Mouse (Mus musculus) large intestine, adult 2 months (tissue): ENCODE measurements around the gene E2f8. TPM values are rescaled to one million over a fixed set of nuclear protein-coding genes. Genes with fewer than 3 reads are reported as not detected.

ENCODE experiments used
- DNase-seq: peaks from one replicate; pipeline ENCODE4 v3.0.0-alpha.2; 2012; ENCODE audit warnings: low read depth, low spot score
- WGBS: fragments of 180-500 bp; shearing (Covaris S2); methylation state at CpG from one replicate; pipeline ENCODE4 v1.1.7; 2018; 5-methylcytosine and 5-hydroxymethylcytosine counted together
- polyA plus RNA-seq: library from polyadenylated mRNA; depleted of rRNA; stranded (reverse); fragments of >200 nt; gene quantifications from 2 replicates; pipeline ENCODE4 v1.2.3, GENCODE M21; 2012; rRNA removed

E2f8 gene
- polyA plus RNA-seq = 7.4 and 12.1 TPM in 2 replicates

DNA sequence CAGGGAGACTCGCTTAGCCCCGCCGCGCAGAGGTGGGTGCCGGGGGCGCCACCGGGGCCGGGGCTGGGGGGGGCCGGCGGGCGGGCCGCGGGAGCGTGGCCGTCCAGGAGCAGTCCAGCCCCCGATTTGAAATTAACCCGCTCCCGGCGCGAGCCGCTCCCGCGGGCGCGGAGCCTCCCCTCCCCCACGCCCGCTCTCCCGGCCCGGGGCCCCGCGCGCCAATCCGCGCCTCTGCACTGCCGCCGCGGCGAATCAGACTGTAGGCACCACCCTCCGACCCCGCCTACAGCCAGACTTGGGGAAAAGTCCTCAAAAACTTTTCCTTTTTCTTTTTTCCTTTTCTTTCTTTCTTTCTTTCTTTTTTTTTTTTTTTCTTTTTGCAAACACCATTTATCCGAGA, at the start of gene E2f8:
TSS of gene E2f8 (minus strand) at position 111 of the 400 bp plus-strand sequence.
- under 1% methylated on average over 37 of the region's 41 CpGs for WGBS
- no peak for DNase-seq

GRCm38 (mm10) chr7:48930399-48930798, 49.0 kb upstream of the E2f8 start:
- DNase-seq = no peak
- WGBS = 40% methylated on average over 5 of the region's 5 CpGs

DNA sequence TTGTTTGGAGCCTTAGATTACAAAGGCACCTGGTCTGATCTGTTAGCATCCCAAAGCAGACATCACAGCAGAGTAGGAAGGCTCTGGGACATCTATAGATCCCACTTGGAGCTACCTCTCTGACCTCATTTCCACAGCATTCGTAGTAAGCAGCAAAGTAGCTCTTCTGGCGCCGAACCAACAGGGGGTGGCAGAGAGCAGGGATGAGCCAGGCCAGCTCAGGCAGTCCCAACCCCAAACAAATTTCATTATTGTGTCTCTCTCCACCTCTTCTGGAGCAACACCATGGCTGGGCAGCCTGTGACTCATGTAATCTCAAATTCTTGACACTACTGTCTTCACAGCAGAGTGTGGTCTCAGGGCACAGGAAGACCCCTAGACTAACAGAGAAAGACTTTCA, 47.0 kb upstream of the E2f8 start:
- DNase-seq = no peak

DNA sequence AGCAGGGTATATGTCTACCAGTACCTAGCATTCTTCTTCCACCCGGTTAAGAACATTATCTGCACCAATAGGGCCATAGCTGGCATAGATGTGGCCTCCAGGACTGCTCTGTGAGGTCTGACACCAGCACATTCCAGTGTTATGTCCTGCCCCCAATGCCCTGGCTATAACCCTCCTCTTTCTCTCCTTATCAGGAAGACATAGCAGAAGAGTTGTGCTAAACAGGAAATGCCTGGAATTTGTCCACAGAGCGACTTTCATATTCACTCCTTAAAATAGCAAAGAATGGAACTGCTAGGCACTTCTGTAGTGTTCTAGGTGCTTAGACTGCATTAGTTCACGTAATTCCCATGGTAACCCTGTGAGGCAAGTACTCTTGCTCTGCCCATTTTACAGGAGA, 43.8 kb upstream of the E2f8 start:
- WGBS = 64% methylated on average over 3 of the region's 3 CpGs
- no peak for DNase-seq

More for the DNA sequence above, 47.0 kb upstream of the E2f8 start:
- WGBS = 14% methylated on average over 3 of the region's 3 CpGs

GRCm38 (mm10) chr7:48923620-48924019, 42.2 kb upstream of the E2f8 start:
- 66% methylated on average over 10 of the region's 10 CpGs for WGBS

GRCm38 (mm10) chr7:48918389-48918788, 37.0 kb upstream of the E2f8 start:
- WGBS = 62% methylated on average over 11 of the region's 11 CpGs
- no peak for DNase-seq

More at GRCm38 (mm10) chr7:48923620-48924019, 42.2 kb upstream of the E2f8 start:
- DNase-seq = no peak

GRCm38 (mm10) chr7:48917988-48918387, 36.6 kb upstream of the E2f8 start:
- no peak for DNase-seq
- 60% methylated on average over 5 of the region's 5 CpGs for WGBS

- DNase-seq = peak; percentile 19
- WGBS = 16% methylated on average over 5 of the region's 5 CpGs
Measured at GRCm38 (mm10) chr7:48917463-48917862, 36.1 kb upstream of the E2f8 start.

- DNase-seq = no peak
- 72% methylated on average over 12 of the region's 12 CpGs for WGBS
Measured at GRCm38 (mm10) chr7:48914630-48915506, 33.5 kb upstream of the E2f8 start.

DNA sequence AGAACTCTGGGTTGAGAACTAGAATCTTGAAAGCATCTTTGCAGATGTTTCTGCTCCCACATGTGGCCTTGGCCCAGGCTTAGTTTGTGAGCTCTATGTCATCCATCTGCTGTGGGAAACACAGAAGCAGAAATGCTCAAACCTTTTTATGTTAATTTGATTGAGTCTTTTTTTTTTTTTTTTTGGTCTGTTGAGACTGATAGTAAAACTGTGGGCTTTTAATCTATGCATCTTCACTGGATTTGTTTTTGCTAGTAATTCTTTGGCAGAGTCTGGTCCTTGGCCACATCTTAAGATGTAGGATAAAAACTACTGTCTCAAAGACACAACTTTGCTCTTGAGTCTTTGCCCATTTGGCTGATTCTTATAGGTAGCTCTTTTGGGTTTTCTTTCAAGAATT, 29.8 kb upstream of the E2f8 start:
- DNase-seq = no peak

DNA sequence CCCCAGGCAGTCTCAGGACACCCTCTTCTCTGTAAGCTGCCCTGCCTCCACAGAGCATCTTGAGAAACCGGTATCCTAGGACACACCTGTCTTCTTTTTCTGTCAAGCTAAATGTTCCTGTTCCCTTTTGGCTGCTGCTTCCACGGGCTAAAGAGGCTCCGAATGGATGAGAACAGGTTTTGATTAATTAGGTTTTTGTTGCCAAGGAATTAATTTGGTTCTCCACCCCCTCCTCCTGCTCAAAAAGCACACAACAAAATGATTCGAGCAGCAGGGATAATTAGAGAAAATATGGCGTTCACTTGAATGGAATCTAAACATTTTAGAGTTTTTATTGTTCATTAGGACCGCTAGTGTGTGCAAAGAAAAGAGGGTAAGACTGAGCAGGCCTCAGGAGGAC, 28.9 kb upstream of the E2f8 start:
- no peak for DNase-seq
- 81% methylated on average over 6 of the region's 6 CpGs for WGBS

- WGBS = 50% methylated on average over 4 of the region's 4 CpGs
- DNase-seq = no peak
Measured at GRCm38 (mm10) chr7:48909342-48909671, 27.9 kb upstream of the E2f8 start.

DNA sequence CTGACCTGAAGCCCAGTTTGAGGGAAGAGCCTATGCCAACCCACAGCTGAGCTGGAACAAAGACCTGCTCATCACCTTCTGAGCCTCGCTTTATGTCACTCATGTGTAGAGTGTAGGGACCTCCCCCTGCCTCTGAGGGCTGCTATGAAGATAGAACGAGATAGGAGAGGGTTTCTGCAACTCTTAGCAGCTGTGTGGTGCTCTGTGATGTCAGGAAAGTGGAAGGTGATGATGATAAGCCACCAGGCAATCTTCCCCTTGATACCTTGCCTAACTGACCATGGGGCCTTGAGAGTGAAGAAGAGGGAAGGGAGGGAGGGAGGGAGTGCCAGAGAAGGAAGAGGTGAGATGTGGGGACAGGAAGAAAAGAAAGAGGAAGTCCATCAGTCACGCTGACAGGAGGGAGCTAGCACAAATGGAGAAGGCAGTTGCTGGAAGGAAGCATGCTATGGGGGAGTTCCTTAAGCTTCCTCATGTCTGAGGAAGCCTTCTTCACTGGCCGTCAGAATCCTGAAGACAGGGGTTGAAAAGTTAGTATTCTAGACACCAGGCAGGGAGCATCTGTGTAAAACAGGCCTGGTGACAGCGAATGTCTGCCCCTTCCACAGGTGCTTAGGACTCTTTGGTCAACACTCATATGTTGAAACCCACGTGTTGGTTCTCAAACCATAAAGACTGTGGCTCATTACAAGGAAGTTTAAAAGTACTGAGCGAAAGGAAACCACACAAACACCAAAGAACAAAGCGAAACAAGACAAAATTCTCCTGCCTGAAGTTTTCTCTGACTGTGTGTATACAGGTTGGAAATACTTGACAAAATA, 27.3 kb upstream of the E2f8 start, which contains the start of gene Nav2:
TSS of gene Nav2 (plus strand) at position 196 of the 821 bp plus-strand sequence.
- 57% methylated on average over 8 of the region's 8 CpGs for WGBS
- DNase-seq = no peak

DNA sequence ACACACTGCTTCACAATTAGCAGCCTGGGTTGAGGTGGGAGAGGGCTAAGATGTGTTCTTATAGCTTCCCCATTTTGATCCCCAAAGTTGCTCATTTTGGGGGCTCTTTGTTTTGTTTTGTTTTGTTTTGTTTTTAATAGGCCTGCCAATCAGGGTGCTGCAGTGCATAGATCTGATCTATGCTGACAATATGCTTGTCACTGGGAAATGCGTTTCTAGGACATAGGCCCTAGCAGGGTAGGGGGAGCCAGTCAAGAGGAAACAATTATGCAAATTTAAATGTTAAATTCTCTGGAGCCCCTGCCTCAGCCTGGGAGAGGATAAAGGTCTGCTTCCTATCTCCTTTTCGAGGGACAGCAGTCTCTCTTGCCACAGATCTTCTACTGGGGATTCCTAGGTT, 21.1 kb upstream of the E2f8 start:
- no peak for DNase-seq
- 56% methylated on average over 2 of the region's 2 CpGs for WGBS

DNA sequence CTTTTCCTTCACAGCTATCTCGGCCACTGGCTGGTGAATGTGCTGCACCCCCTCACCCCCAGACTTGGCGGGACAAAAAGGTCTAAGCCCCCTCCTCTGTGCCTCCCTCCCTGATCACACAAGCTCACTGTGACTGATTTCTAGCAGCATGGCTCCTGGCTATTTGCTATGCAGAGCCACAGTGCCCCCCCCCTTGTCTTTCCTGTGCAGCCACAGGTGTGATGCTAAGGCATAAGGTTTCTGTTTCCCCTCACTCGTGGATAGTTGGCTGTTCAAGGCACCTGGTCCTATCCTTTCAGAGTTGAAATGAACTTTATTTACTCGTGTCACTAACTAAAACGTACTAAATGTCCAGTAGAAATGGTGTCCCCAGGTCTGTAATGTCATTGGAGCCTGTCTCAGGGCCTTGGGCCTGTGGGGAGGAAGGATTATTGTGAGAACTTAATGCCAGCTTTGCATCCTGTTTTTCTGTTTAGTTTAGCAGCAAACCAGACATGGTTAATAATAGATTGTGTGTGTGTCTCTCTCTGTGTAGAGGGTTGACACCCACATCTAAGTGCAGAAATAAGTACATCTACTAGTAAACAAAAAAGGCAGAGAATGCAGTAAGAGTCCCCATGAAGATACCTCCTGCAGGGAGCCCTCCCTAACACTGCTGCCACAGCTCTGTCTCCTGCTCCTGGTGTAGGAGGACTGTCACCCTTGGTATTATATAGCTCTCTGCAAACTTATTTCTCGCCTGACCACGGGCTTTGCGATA, 19.2 kb upstream of the E2f8 start:
- 65% methylated on average over 8 of the region's 8 CpGs for WGBS
- DNase-seq = no peak

DNA sequence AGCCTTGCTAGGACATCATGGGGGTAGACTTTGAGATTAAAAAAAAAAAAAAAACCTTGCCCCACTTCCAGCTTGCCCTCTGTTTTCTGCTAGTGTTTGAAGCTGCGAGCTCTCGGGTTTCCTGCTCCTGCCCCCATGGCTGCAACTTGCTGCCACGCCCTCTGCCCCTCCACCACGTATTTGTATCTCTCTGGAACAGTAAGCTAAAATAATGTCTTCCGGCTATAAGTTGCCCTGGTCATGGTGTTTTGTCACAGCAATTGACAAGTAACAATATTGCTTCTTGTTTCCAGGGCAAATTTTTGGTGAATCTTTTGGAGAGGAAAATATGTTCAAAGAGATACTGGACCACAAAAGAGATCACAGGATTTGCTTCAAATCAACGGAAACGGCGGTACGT, 17.0 kb upstream of the E2f8 start:
- WGBS = 60% methylated on average over 9 of the region's 9 CpGs
- no peak for DNase-seq

GRCm38 (mm10) chr7:48897539-48898163, 16.3 kb upstream of the E2f8 start:
- no peak for DNase-seq
- WGBS = 73% methylated on average over 24 of the region's 24 CpGs

- DNase-seq = no peak
- 76% methylated on average over 4 of the region's 4 CpGs for WGBS
Measured at GRCm38 (mm10) chr7:48896051-48896450, 14.7 kb upstream of the E2f8 start.

- no peak for DNase-seq
- 89% methylated on average over 4 of the region's 4 CpGs for whole genome bisulfite sequencing
Measured at GRCm38 (mm10) chr7:48895475-48895874, 14.1 kb upstream of the E2f8 start.

DNA sequence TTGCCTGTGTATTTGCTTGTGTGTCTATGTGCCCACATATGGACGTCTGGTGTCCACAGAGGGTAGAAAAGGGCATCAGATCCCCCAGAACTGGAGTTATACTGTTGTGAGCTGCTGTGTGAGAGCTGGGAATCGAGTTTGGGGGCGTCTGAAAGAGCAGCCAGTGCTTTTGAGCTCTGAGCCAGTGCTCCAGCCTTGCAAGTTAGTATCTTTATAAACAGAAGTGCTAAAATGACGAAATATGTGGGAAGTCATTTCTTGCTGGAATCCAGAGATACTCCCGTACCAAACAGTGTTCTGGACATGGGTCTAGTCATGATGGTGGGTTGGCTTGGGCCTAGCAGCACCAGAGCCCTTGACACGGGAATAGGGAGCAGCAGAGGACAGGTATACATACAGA, 13.4 kb upstream of the E2f8 start:
- 70% methylated on average over 6 of the region's 6 CpGs for WGBS
- no peak for DNase-seq
